Mouse (Mus musculus) midbrain, embryonic 12.5 days (tissue): ENCODE results near the gene Cpb2. TPM values are rescaled to one million over a fixed set of nuclear protein-coding genes. Genes with fewer than 3 reads are reported as not detected.

Experiments used
- ATAC-seq: fragments of 200-750 bp; cut with Nextera tagmentation; 2 replicates; pipeline ENCODE4 v1.8.0; 2017; ENCODE audit warnings: low read depth, moderate TSS enrichment, moderate library complexity; ENCODE audit not compliant: low FRiP score
- H3K27ac ChIP-seq: fragments of 300-500 bp; sonication (generic); replicated peaks from 2 replicates; pipeline ENCODE4 v1.5.1; 2016; ENCODE audit warnings: mild to moderate bottlenecking
- H3K27me3 ChIP-seq: fragments of 300-500 bp; sonication (generic); 2 replicates; pipeline ENCODE4 v1.6.1; 2016; ENCODE audit warnings: mild to moderate bottlenecking
- H3K36me3 ChIP-seq: fragments of 300-500 bp; sonication (generic); 2 replicates; pipeline ENCODE4 v1.6.1; 2016
- H3K4me1 ChIP-seq: fragments of 300-500 bp; sonication (generic); 2 replicates; pipeline ENCODE4 v1.6.1; 2016
- H3K4me2 ChIP-seq: fragments of 300-500 bp; sonication (generic); replicated peaks from 2 replicates; pipeline ENCODE4 v1.6.1; 2016; ENCODE audit warnings: mild to moderate bottlenecking, moderate library complexity
- H3K4me3 ChIP-seq: fragments of 300-500 bp; sonication (generic); 2 replicates; pipeline ENCODE4 v1.5.1; 2016; ENCODE audit warnings: mild to moderate bottlenecking
- H3K9ac ChIP-seq: fragments of 300-500 bp; sonication (generic); replicated peaks from 2 replicates; pipeline ENCODE4 v1.6.1; 2016; ENCODE audit warnings: mild to moderate bottlenecking, moderate library complexity
- H3K9me3 ChIP-seq: fragments of 300-500 bp; sonication (generic); 2 replicates; pipeline ENCODE4 v1.6.1; 2016; ENCODE audit warnings: mild to moderate bottlenecking
- WGBS: fragments of 180-500 bp; shearing (Covaris S2); methylation state at CpG from one replicate; pipeline ENCODE4 v1.1.7; 2016; 5-methylcytosine and 5-hydroxymethylcytosine counted together
- microRNA-seq: library from miRNA; unstranded; fragments of <30 nt; microRNA quantifications from one replicate; pipeline ENCODE4, GENCODE M21; 2017
- polyA plus RNA-seq: library from polyadenylated mRNA; unstranded; fragments of >200 nt; fragmentation: Nextera tagmentation; extraction: Ambion mirVana; gene quantifications from 2 replicates; pipeline ENCODE4 v1.2.1, GENCODE M21; 2016

Cpb2 gene
- polyA plus RNA-seq, 1 experiment from 2014 or later, result not detected

DNA sequence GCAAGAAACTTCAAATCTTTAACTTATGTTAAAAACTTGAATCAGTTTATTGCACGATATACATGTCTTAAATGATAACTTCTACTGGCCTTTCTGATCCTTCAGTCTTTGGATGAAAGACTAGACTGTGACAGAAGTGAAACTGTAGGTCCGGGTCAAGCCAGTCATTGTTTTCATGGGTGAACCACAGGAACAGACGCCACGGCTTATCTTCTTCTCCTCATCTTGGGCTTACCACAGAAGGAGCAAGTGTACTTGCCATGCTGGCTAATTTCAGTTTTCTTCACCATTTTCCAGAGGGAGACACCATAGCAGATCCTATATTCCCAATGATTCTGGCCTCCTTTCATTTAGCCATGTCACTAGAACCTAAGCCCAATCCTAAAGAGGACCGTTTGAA lies 78.2 kb downstream of the Cpb2 start:
- 92% methylated on average over 5 of the region's 5 CpGs for WGBS
- no peak for ATAC-seq
- no peak overlapping the region for H3K27ac ChIP-seq
- no peaks in the 10 kb centered on the region for H3K4me1 ChIP-seq
- H3K36me3 ChIP-seq, result peaks cover 28% of the 10 kb centered on the region
- no peak overlapping the region for H3K4me2 ChIP-seq
- no peaks in the 10 kb centered on the region for H3K27me3 ChIP-seq
- H3K9me3 ChIP-seq, result no peaks in the 10 kb centered on the region
- no peak overlapping the region for H3K9ac ChIP-seq
- H3K4me3 ChIP-seq, result no peak overlapping the region

DNA sequence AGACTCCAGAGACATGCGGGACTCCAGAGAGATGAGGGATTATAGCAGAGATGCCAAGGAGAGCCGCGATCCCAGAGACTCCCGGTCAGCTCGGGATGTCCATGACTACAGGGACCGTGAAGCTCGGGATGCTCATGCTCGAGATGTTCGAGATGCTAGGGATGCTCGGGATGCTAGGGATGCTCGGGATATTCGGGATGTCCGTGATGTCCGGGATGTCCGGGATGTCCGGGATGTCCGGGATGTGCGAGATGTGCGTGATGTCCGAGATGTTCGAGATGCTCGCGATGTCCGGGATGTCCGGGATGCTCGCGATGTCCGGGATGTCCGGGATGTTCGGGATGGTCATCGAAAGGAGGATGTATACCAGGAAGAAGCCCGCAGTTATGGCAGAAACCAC lies 81.3 kb downstream of the Cpb2 start:
- ATAC-seq, result no peak
- peaks cover 39% of the 10 kb centered on the region for H3K36me3 ChIP-seq

GRCm38 (mm10) chr14:75328062-75328461 lies 86.0 kb downstream of the Cpb2 start:
- no peak for ATAC-seq
- H3K4me2 ChIP-seq, result no peak overlapping the region
- H3K36me3 ChIP-seq, result peaks cover 58% of the 10 kb centered on the region
- no peak overlapping the region for H3K9ac ChIP-seq
- H3K9me3 ChIP-seq, result no peaks in the 10 kb centered on the region
- H3K4me1 ChIP-seq, result no peaks in the 10 kb centered on the region
- no peaks in the 10 kb centered on the region for H3K27me3 ChIP-seq
- H3K4me3 ChIP-seq, result no peak overlapping the region
- no peak overlapping the region for H3K27ac ChIP-seq
- WGBS, result 88% methylated on average over 8 of the region's 8 CpGs

More for the DNA sequence above, 81.3 kb downstream of the Cpb2 start:
- 98% methylated on average over 32 of the region's 32 CpGs for WGBS
- H3K9ac ChIP-seq, result no peak overlapping the region
- H3K27me3 ChIP-seq, result no peaks in the 10 kb centered on the region
- no peak overlapping the region for H3K4me2 ChIP-seq
- H3K27ac ChIP-seq, result no peak overlapping the region
- no peaks in the 10 kb centered on the region for H3K9me3 ChIP-seq
- H3K4me1 ChIP-seq, result no peaks in the 10 kb centered on the region
- H3K4me3 ChIP-seq, result no peak overlapping the region

DNA sequence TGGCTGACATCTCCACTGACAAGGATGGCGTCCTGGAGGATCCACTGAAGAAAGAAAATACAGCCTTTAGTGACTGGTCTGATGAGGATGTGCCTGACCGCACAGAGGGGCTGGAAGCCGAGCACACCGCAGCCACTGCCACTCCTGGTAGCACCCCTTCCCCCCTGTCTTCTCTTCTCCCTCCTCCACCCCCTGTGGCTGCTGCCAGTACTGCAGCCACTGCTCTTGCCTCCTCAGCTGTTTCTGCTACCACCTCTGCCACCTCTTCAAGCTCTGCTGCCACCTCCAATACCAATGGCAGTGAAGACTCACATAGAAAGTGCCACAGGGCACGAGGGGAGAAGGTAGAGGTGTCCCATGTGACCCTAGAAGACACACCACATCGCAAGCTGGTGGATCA lies 88.5 kb downstream of the Cpb2 start:
- 80% methylated on average over 6 of the region's 6 CpGs for WGBS
- no peak overlapping the region for H3K27ac ChIP-seq
- no peaks in the 10 kb centered on the region for H3K4me1 ChIP-seq
- H3K9ac ChIP-seq, result no peak overlapping the region
- H3K27me3 ChIP-seq, result no peaks in the 10 kb centered on the region
- ATAC-seq, result no peak
- no peaks in the 10 kb centered on the region for H3K9me3 ChIP-seq
- no peak overlapping the region for H3K4me2 ChIP-seq
- peaks cover 43% of the 10 kb centered on the region for H3K36me3 ChIP-seq
- no peak overlapping the region for H3K4me3 ChIP-seq

Small RNA genes lying within 50 kb of the gene (microRNA-seq; reads per million reads assigned to microRNA genes)
- gene Gm44482, result not detected

Other genes starting within 250 kb of the Cpb2 start
- 0.13 and 0.22 TPM in 2 replicates for gene Rubcnl, start 226.3 kb upstream of the Cpb2 start, polyA plus RNA-seq
- 0.14 and 0.15 TPM in 2 replicates for gene Lrrc63, start 111.4 kb upstream of the Cpb2 start, polyA plus RNA-seq
- gene Lcp1, start 111.2 kb upstream of the Cpb2 start, polyA plus RNA-seq, result 22.6 and 23.6 TPM in 2 replicates
- gene Zc3h13, start 42.1 kb downstream of the Cpb2 start, polyA plus RNA-seq, result 44.0 and 46.0 TPM in 2 replicates
- gene Siah3, start 213.7 kb downstream of the Cpb2 start, polyA plus RNA-seq, result 1.4 and 1.9 TPM in 2 replicates